Comparison of ENCODE assay signal across 10 mouse cellular contexts in genomic region chr1:72751371-72751781, GRCm38 (mm10). TPM values are rescaled to one million over a fixed set of nuclear protein-coding genes. Genes with fewer than 3 reads are reported as not detected.
DNase-seq lines count a peak whose midpoint lies in the region; ATAC-seq and TF ChIP-seq lines count a peak whose summit lies in the region.
"Had no signal": no experiment of that assay in that cellular context is flagged by ENCODE, and none has a peak within 500 bp of the region (broad histone marks: within the 10 kb centered on the region; RNA-seq: fewer than 3 reads in every experiment).

No protein-coding gene starts in this region.

- H3K27ac ChIP-seq in forebrain, postnatal 0 days (ENCODE audit: low read depth, low read length) = no peak overlapping the region
- no peak overlapping the region for H3K27ac ChIP-seq in forebrain, embryonic 12.5 days

- no peaks in the 10 kb centered on the region for H3K27me3 ChIP-seq in forebrain, postnatal 0 days (ENCODE audit: insufficient read depth, low read length)
- 0 out of 2 replicates have a peak, but pooled peaks cover 5% of the 10 kb centered on the region for H3K27me3 ChIP-seq in forebrain, embryonic 12.5 days
- H3K27me3 ChIP-seq: embryonic facial prominence, embryonic 12.5 days had no signal

- no peaks in the 10 kb centered on the region for H3K9me3 ChIP-seq in forebrain, postnatal 0 days (ENCODE audit: low read length)
- H3K9me3 ChIP-seq in forebrain, embryonic 12.5 days = no peaks in the 10 kb centered on the region
- H3K9me3 ChIP-seq: embryonic facial prominence, embryonic 12.5 days had no signal

- no peaks in the 10 kb centered on the region for H3K4me1 ChIP-seq in forebrain, postnatal 0 days (ENCODE audit: insufficient read depth)
- peaks cover 18% of the 10 kb centered on the region for H3K4me1 ChIP-seq in forebrain, embryonic 12.5 days

- H3K4me3 ChIP-seq in forebrain, postnatal 0 days (ENCODE audit: low read depth, low read length) = no peak overlapping the region
- no peak overlapping the region for H3K4me3 ChIP-seq in forebrain, embryonic 12.5 days (replicated peaks)
- H3K4me3 ChIP-seq: embryonic facial prominence, embryonic 12.5 days had no signal

- peak; percentile 47 for ATAC-seq in forebrain, postnatal 0 days
- no peak for ATAC-seq in forebrain, embryonic 12.5 days (ENCODE audit: low FRiP score)
- ATAC-seq in CD4-positive, CD25-positive, alpha-beta regulatory T cell, adult 4 months = no peak

- no peak overlapping the region for H3K4me2 ChIP-seq in forebrain, postnatal 0 days (ENCODE audit: low read depth)
- no peak overlapping the region for H3K4me2 ChIP-seq in forebrain, embryonic 12.5 days
- H3K4me2 ChIP-seq: embryonic facial prominence, embryonic 12.5 days had no signal

- no peak for TF ChIP-seq CTCF in forebrain, postnatal 0 days (IDR thresholded peaks at IDR 0.05; ENCODE audit: low read depth)

- WGBS in forebrain, postnatal 0 days = 69% methylated on average over 7 of the region's 7 CpGs
- WGBS in forebrain, embryonic 12.5 days = 92% methylated on average over 7 of the region's 7 CpGs

- H3K36me3 ChIP-seq in forebrain, postnatal 0 days (ENCODE audit: insufficient read depth) = no peaks in the 10 kb centered on the region
- H3K36me3 ChIP-seq in forebrain, embryonic 12.5 days (replicated peaks) = no peaks in the 10 kb centered on the region
- H3K36me3 ChIP-seq: embryonic facial prominence, embryonic 12.5 days had no signal

- peak; percentile 64 for DNase-seq in forebrain, postnatal 0 days
- DNase-seq in testis, postnatal 14 days (ENCODE audit: low spot score) = peak; percentile 17
- DNase-seq in testis, postnatal 10 days (ENCODE audit: low spot score) = no peak
- peak; percentile 9 to 10 for DNase-seq in gastrocnemius, adult 8-10 months (ENCODE audit: low spot score in 2 of 2)
- DNase-seq in lung, postnatal 14 days = peak; percentile 25
- no peak for DNase-seq in embryo, embryonic 10.5 days (ENCODE audit: low spot score)

- no peak overlapping the region for H3K9ac ChIP-seq in forebrain, postnatal 0 days
- H3K9ac ChIP-seq in forebrain, embryonic 12.5 days = no peak overlapping the region
- H3K9ac ChIP-seq: embryonic facial prominence, embryonic 12.5 days had no signal

RNA-seq across cellular contexts. Expression of gene Rpl37a, which starts 40.3 kb away (rescaled TPM):
- 598 and 928 TPM in 2 replicates for total RNA-seq in forebrain, postnatal 0 days (2014; rRNA removed)
- polyA plus RNA-seq in forebrain, postnatal 0 days (2015; fragmentation: Nextera tagmentation; extraction: Ambion mirVana) = 1,180 and 1,503 TPM in 2 replicates
- 1,399 and 1,461 TPM in 2 replicates for polyA plus RNA-seq in forebrain, embryonic 12.5 days (2016; fragmentation: Nextera tagmentation; extraction: Ambion mirVana)
- 100 to 1,000 TPM; 624 to 741 (median 668) TPM for total RNA-seq in gastrocnemius, adult 8-10 months (2022)
- polyA plus RNA-seq in CD4-positive, CD25-positive, alpha-beta regulatory T cell, adult 4 months (2017; shearing (Covaris generic)) = 1,000 to 10,000 TPM; 2,103 to 2,879 TPM

RNA-seq across cellular contexts. Expression of gene Ankar, which starts 51.0 kb away (rescaled TPM):
- total RNA-seq in forebrain, postnatal 0 days (2014; rRNA removed) = not detected in 2 replicates
- not detected in 2 replicates for polyA plus RNA-seq in forebrain, postnatal 0 days (2015; fragmentation: Nextera tagmentation; extraction: Ambion mirVana)
- polyA plus RNA-seq in forebrain, embryonic 12.5 days (2016; fragmentation: Nextera tagmentation; extraction: Ambion mirVana) = not detected in 2 replicates
- total RNA-seq in gastrocnemius, adult 8-10 months (2022) = not detected
- not detected for polyA plus RNA-seq in CD4-positive, CD25-positive, alpha-beta regulatory T cell, adult 4 months (2017; shearing (Covaris generic))
- total RNA-seq: layer of hippocampus, postnatal 25 days had no signal
- polyA plus RNA-seq: embryonic facial prominence, embryonic 12.5 days had no signal

Comparison
In these comparisons a context has a peak if more than half of its experiments do, and no peak if none do; other contexts are left out.
1. DNase-seq: peak in forebrain, postnatal 0 days (single experiment), testis, postnatal 14 days (single experiment), gastrocnemius, adult 8-10 months (2 of 2) and lung, postnatal 14 days (single experiment); none in testis, postnatal 10 days (single experiment) and embryo, embryonic 10.5 days (single experiment).